Mouse (Mus musculus) small intestine, adult 2 months (tissue): ENCODE measurements around the gene Taar7f. TPM values are rescaled to one million over a fixed set of nuclear protein-coding genes. Genes with fewer than 3 reads are reported as not detected.

Experiments used
- H3K27ac ChIP-seq: fragments of 200-500 bp; 2 replicates; pipeline ENCODE4 v1.5.1; 2012; ENCODE audit warnings: low read depth, low read length, control low read depth, inconsistent platforms; ENCODE audit not compliant: insufficient read depth
- H3K27me3 ChIP-seq: fragments of 200-500 bp; 2 replicates; pipeline ENCODE4 v1.6.1; 2012; ENCODE audit warnings: mild to moderate bottlenecking, moderate library complexity, low read length, inconsistent platforms; ENCODE audit not compliant: control insufficient read depth, insufficient read depth
- H3K36me3 ChIP-seq: fragments of 200-500 bp; 2 replicates; pipeline ENCODE4 v1.6.1; 2012; ENCODE audit warnings: mild to moderate bottlenecking, low read length, control low read depth, inconsistent platforms; ENCODE audit not compliant: control insufficient read depth, insufficient read depth
- H3K4me1 ChIP-seq: fragments of 200-500 bp; 2 replicates; pipeline ENCODE4 v1.6.1; 2012; ENCODE audit warnings: low read length, inconsistent platforms, mixed read lengths; ENCODE audit not compliant: control insufficient read depth, insufficient read depth, insufficient read length
- H3K4me3 ChIP-seq: fragments of 200-500 bp; 2 replicates; pipeline ENCODE4 v1.5.1; 2012; ENCODE audit warnings: low read depth, mild to moderate bottlenecking, control low read depth, inconsistent platforms, low read length, moderate library complexity
- CTCF ChIP-seq: fragments of 200-500 bp; IDR thresholded peaks from 2 replicates; pipeline ENCODE4 v1.5.1; 2012; ENCODE audit warnings: low read depth, mild to moderate bottlenecking, control low read depth, inconsistent platforms, low read length, moderate library complexity, mixed read lengths; ENCODE audit not compliant: insufficient replicate concordance, insufficient read length; ENCODE audit errors: extremely low read depth
- POLR2A ChIP-seq: fragments of 200-500 bp; IDR thresholded peaks from 2 replicates; pipeline ENCODE4 v1.6.1; 2012; ENCODE audit warnings: low read depth, mild to moderate bottlenecking, control low read depth, inconsistent platforms, low read length, moderate library complexity
- WGBS: fragments of 180-500 bp; shearing (Covaris S2); methylation state at CpG from one replicate; pipeline ENCODE4 v1.1.7; 2018; 5-methylcytosine and 5-hydroxymethylcytosine counted together
- polyA plus RNA-seq: library from polyadenylated mRNA; depleted of rRNA; stranded (reverse); fragments of >200 nt; gene quantifications from 2 replicates; pipeline ENCODE4 v1.2.3, GENCODE M21; 2012; rRNA removed

The Taar7f gene
- polyA plus RNA-seq = not detected in 2 replicates

- no peak within 1 kb of the TSS for H3K27ac ChIP-seq
- H3K27me3 ChIP-seq = no peaks in the 10 kb centered on the region
- TF ChIP-seq CTCF = no peak
- TF ChIP-seq POLR2A = no peak
- no peaks in the 10 kb centered on the region for H3K4me1 ChIP-seq
- H3K36me3 ChIP-seq = no peaks in the 10 kb centered on the region
- H3K4me3 ChIP-seq = no peak within 1 kb of the TSS
Observed at GRCm38 (mm10) chr10:24049210-24049609, at the start of gene Taar7f. TSS of gene Taar7f (plus strand) at chr10:24049510.

- 71% methylated on average over 1 of the region's 1 CpGs for WGBS
- Histone ChIP-seq H3K36me3 (no peaks in the 10 kb centered on the region), H3K27me3 (no peaks in the 10 kb centered on the region), H3K27ac (no peak within 1 kb of the TSS), H3K4me1 (no peaks in the 10 kb centered on the region), H3K4me3 (no peak within 1 kb of the TSS)
- no peak for TF ChIP-seq CTCF
- no peak for TF ChIP-seq POLR2A
Observed at GRCm38 (mm10) chr10:23999639-24000038, 49.7 kb upstream of the Taar7f start, which contains the start of gene Taar7b. TSS of gene Taar7b (plus strand) at chr10:23999939.

GRCm38 (mm10) chr10:24006442-24006841 is 42.9 kb upstream of the Taar7f start:
- no peaks in the 10 kb centered on the region for H3K27me3 ChIP-seq
- 63% methylated on average over 1 of the region's 1 CpGs for WGBS
- H3K4me1 ChIP-seq = no peaks in the 10 kb centered on the region
- H3K36me3 ChIP-seq = no peaks in the 10 kb centered on the region
- H3K27ac ChIP-seq = no peak overlapping the region
- H3K4me3 ChIP-seq = no peak overlapping the region
- TF ChIP-seq POLR2A (no peak), CTCF (no peak)

GRCm38 (mm10) chr10:24007034-24007433 is 42.3 kb upstream of the Taar7f start:
- Histone ChIP-seq H3K27ac (no peak overlapping the region), H3K36me3 (no peaks in the 10 kb centered on the region), H3K27me3 (no peaks in the 10 kb centered on the region), H3K4me1 (no peaks in the 10 kb centered on the region), H3K4me3 (no peak overlapping the region)
- no peak for TF ChIP-seq POLR2A
- no peak for TF ChIP-seq CTCF
- WGBS = 43% methylated on average over 2 of the region's 2 CpGs

GRCm38 (mm10) chr10:24008143-24008542 is 41.2 kb upstream of the Taar7f start:
- Histone ChIP-seq H3K36me3 (no peaks in the 10 kb centered on the region), H3K27me3 (no peaks in the 10 kb centered on the region), H3K4me1 (no peaks in the 10 kb centered on the region), H3K27ac (no peak overlapping the region), H3K4me3 (no peak overlapping the region)
- 86% methylated on average over 1 of the region's 1 CpGs for WGBS
- TF ChIP-seq POLR2A (no peak), CTCF (no peak)

GRCm38 (mm10) chr10:24026922-24027321 is 22.4 kb upstream of the Taar7f start, which contains the start of gene Taar7d:
TSS of gene Taar7d (plus strand) at chr10:24027222.
- H3K27me3 ChIP-seq = no peaks in the 10 kb centered on the region
- no peaks in the 10 kb centered on the region for H3K36me3 ChIP-seq
- no peak within 1 kb of the TSS for H3K27ac ChIP-seq
- no peak for TF ChIP-seq CTCF
- no peak for TF ChIP-seq POLR2A
- no peak within 1 kb of the TSS for H3K4me3 ChIP-seq
- H3K4me1 ChIP-seq = no peaks in the 10 kb centered on the region

- no peaks in the 10 kb centered on the region for H3K27me3 ChIP-seq
- no peaks in the 10 kb centered on the region for H3K4me1 ChIP-seq
- no peak overlapping the region for H3K27ac ChIP-seq
- TF ChIP-seq CTCF = no peak
- TF ChIP-seq POLR2A = no peak
- no peaks in the 10 kb centered on the region for H3K36me3 ChIP-seq
- H3K4me3 ChIP-seq = no peak overlapping the region
Observed at GRCm38 (mm10) chr10:24031347-24031746, 18.0 kb upstream of the Taar7f start.

- no peak within 1 kb of the TSS for H3K4me3 ChIP-seq
- no peak within 1 kb of the TSS for H3K27ac ChIP-seq
- TF ChIP-seq POLR2A (no peak), CTCF (no peak)
- H3K4me1 ChIP-seq = no peaks in the 10 kb centered on the region
- H3K27me3 ChIP-seq = no peaks in the 10 kb centered on the region
- no peaks in the 10 kb centered on the region for H3K36me3 ChIP-seq
- 85% methylated on average over 2 of the region's 2 CpGs for WGBS
Observed at GRCm38 (mm10) chr10:24037314-24037713, 12.0 kb upstream of the Taar7f start, which contains the start of gene Taar7e. TSS of gene Taar7e (plus strand) at chr10:24037614.
